Mouse (Mus musculus): Measurements from ENCODE around the gene Mtm1.
A peak's percentile ranks its signal among the peaks of the same experiment; 100 is the strongest.

The Mtm1 gene

GRCm38 (mm10) chrX:71210467-71210866 lies at the start of gene Mtm1:
Gene Mtm1, plus strand, starts transcription at chrX:71210767.
- ATAC-seq (ENCODE audit: low TSS enrichment): no peak

- peak; percentile 76 for ATAC-seq (ENCODE audit: low TSS enrichment)
These were observed 29.0 kb upstream of the Mtm1 start for GRCm38 (mm10) chrX:71181526-71181925.

- no peak for ATAC-seq (ENCODE audit: low TSS enrichment)
These were observed 26.9 kb upstream of the Mtm1 start for GRCm38 (mm10) chrX:71183671-71184070.

- no peak for ATAC-seq (ENCODE audit: low TSS enrichment)
These were observed 24.2 kb upstream of the Mtm1 start for GRCm38 (mm10) chrX:71186396-71186795.

- ATAC-seq (ENCODE audit: low TSS enrichment): no peak
These were observed 5.8 kb upstream of the Mtm1 start for GRCm38 (mm10) chrX:71204776-71205175.

- ATAC-seq (ENCODE audit: low TSS enrichment): no peak
These were observed 4.6 kb upstream of the Mtm1 start for GRCm38 (mm10) chrX:71205821-71206542.

GRCm38 (mm10) chrX:71206595-71206994 lies 4.0 kb upstream of the Mtm1 start:
- ATAC-seq (ENCODE audit: low TSS enrichment): no peak

GRCm38 (mm10) chrX:71212911-71213310 lies 2.3 kb downstream of the Mtm1 start:
- no peak for ATAC-seq (ENCODE audit: low TSS enrichment)

GRCm38 (mm10) chrX:71214441-71215112 lies 4.0 kb downstream of the Mtm1 start:
- ATAC-seq (ENCODE audit: low TSS enrichment): peak; percentile 96

GRCm38 (mm10) chrX:71215113-71215708 lies 4.6 kb downstream of the Mtm1 start:
- peak; percentile 64 for ATAC-seq (ENCODE audit: low TSS enrichment)

GRCm38 (mm10) chrX:71216879-71217278 lies 6.3 kb downstream of the Mtm1 start:
- no peak for ATAC-seq (ENCODE audit: low TSS enrichment)

- no peak for ATAC-seq (ENCODE audit: low TSS enrichment)
These were observed 8.3 kb downstream of the Mtm1 start for GRCm38 (mm10) chrX:71218853-71219252.

- ATAC-seq (ENCODE audit: low TSS enrichment): peak; percentile 27; the same call in 1 of the 2 replicates
These were observed 10.3 kb downstream of the Mtm1 start for GRCm38 (mm10) chrX:71220896-71221295.

GRCm38 (mm10) chrX:71222648-71223408 lies 12.3 kb downstream of the Mtm1 start:
- ATAC-seq (ENCODE audit: low TSS enrichment): no peak

- ATAC-seq (ENCODE audit: low TSS enrichment): no peak
These were observed 16.3 kb downstream of the Mtm1 start for GRCm38 (mm10) chrX:71226881-71227280.

- no peak for ATAC-seq (ENCODE audit: low TSS enrichment)
These were observed 17.6 kb downstream of the Mtm1 start for GRCm38 (mm10) chrX:71228200-71228599.

GRCm38 (mm10) chrX:71230847-71231246 lies 20.3 kb downstream of the Mtm1 start:
- ATAC-seq (ENCODE audit: low TSS enrichment): no peak

GRCm38 (mm10) chrX:71256422-71256821 lies 45.9 kb downstream of the Mtm1 start:
- ATAC-seq (ENCODE audit: low TSS enrichment): no peak

- no peak for ATAC-seq (ENCODE audit: low TSS enrichment)
These were observed 50.3 kb downstream of the Mtm1 start for GRCm38 (mm10) chrX:71260857-71261256.

- no peak for ATAC-seq (ENCODE audit: low TSS enrichment)
These were observed 53.7 kb downstream of the Mtm1 start for GRCm38 (mm10) chrX:71264316-71264715.

- ATAC-seq (ENCODE audit: low TSS enrichment): peak; percentile 98
These were observed 58.4 kb downstream of the Mtm1 start for GRCm38 (mm10) chrX:71268972-71269371.

- ATAC-seq (ENCODE audit: low TSS enrichment): no peak
These were observed 63.6 kb downstream of the Mtm1 start for GRCm38 (mm10) chrX:71274150-71274549.
